Mouse (Mus musculus): Measurements from ENCODE around the gene Tcp11l2. TPM values are rescaled to one million over a fixed set of nuclear protein-coding genes. Genes with fewer than 3 reads are reported as not detected.

Tcp11l2 gene
- polyA plus RNA-seq, 1 experiment from 2014 or later = 36.6 TPM

DNA sequence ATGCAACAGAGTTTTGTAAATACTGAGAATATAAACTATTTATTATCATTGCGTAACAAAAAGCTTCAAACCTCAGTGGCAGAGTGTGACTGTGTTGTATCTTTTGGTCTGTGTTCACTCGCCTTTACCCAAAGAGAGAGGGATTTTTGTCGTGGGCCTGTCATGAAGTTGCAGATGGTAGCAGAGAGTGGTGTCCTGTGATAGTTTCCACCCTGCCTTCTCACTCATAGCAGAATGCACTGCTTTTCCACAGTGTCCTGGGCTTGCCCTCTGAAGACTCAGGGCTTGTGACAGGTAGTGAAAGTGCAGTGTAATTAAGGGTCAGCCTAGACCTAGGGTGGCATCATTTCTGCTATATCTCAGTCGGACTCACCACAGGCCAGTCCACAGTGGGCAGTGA, 78.3 kb downstream of the Tcp11l2 start:
- Histone ChIP-seq H3K4me2 (ENCODE audit: low read length) (no peak overlapping the region), H3K4me1 (replicated peaks; ENCODE audit: control insufficient read depth, insufficient read depth, low read length) (peaks cover 22% of the 10 kb centered on the region), H3K36me3 (ENCODE audit: control insufficient read depth, insufficient read depth) (no peaks in the 10 kb centered on the region), H3K27ac (ENCODE audit: low read length) (no peak overlapping the region), H3K4me3 (replicated peaks; ENCODE audit: low read length) (no peak overlapping the region), H3K9me3 (ENCODE audit: control insufficient read depth, low read length) (no peaks in the 10 kb centered on the region), H3K27me3 (replicated peaks; ENCODE audit: control insufficient read depth, insufficient read depth, low read length) (no peaks in the 10 kb centered on the region), H3K9ac (replicated peaks; ENCODE audit: low read depth, low read length) (no peak overlapping the region)
- WGBS = 94% methylated on average over 4 of the region's 4 CpGs
- no peak for ATAC-seq

- WGBS = 58% methylated on average over 4 of the region's 4 CpGs
- H3K9ac ChIP-seq (replicated peaks; ENCODE audit: low read depth, low read length) = no peak overlapping the region
- no peaks in the 10 kb centered on the region for H3K36me3 ChIP-seq (ENCODE audit: control insufficient read depth, insufficient read depth)
- no peak overlapping the region for H3K4me3 ChIP-seq (replicated peaks; ENCODE audit: low read length)
- H3K4me1 ChIP-seq (replicated peaks; ENCODE audit: control insufficient read depth, insufficient read depth, low read length) = peaks cover 22% of the 10 kb centered on the region
- 0 out of 2 replicates have a peak, but pooled peaks have one; percentile 21 for ATAC-seq
- no peak overlapping the region for H3K27ac ChIP-seq (ENCODE audit: low read length)
- H3K4me2 ChIP-seq (ENCODE audit: low read length) = no peak overlapping the region
- H3K9me3 ChIP-seq (ENCODE audit: control insufficient read depth, low read length) = no peaks in the 10 kb centered on the region
- H3K27me3 ChIP-seq (replicated peaks; ENCODE audit: control insufficient read depth, insufficient read depth, low read length) = no peaks in the 10 kb centered on the region
Measured at GRCm38 (mm10) chr10:84656618-84657017, 80.2 kb downstream of the Tcp11l2 start.

- WGBS = 6% methylated on average over 6 of the region's 6 CpGs
- no peak overlapping the region for H3K4me3 ChIP-seq (replicated peaks; ENCODE audit: low read length)
- H3K9ac ChIP-seq (replicated peaks; ENCODE audit: low read depth, low read length) = no peak overlapping the region
- peaks cover 22% of the 10 kb centered on the region for H3K4me1 ChIP-seq (replicated peaks; ENCODE audit: control insufficient read depth, insufficient read depth, low read length)
- no peak overlapping the region for H3K4me2 ChIP-seq (ENCODE audit: low read length)
- no peaks in the 10 kb centered on the region for H3K36me3 ChIP-seq (ENCODE audit: control insufficient read depth, insufficient read depth)
- H3K9me3 ChIP-seq (ENCODE audit: control insufficient read depth, low read length) = no peaks in the 10 kb centered on the region
- ATAC-seq = peak; percentile 74
- peak overlapping the region; percentile 38 for H3K27ac ChIP-seq (ENCODE audit: low read length)
- no peaks in the 10 kb centered on the region for H3K27me3 ChIP-seq (replicated peaks; ENCODE audit: control insufficient read depth, insufficient read depth, low read length)
Measured at GRCm38 (mm10) chr10:84657437-84658087, 81.1 kb downstream of the Tcp11l2 start.

DNA sequence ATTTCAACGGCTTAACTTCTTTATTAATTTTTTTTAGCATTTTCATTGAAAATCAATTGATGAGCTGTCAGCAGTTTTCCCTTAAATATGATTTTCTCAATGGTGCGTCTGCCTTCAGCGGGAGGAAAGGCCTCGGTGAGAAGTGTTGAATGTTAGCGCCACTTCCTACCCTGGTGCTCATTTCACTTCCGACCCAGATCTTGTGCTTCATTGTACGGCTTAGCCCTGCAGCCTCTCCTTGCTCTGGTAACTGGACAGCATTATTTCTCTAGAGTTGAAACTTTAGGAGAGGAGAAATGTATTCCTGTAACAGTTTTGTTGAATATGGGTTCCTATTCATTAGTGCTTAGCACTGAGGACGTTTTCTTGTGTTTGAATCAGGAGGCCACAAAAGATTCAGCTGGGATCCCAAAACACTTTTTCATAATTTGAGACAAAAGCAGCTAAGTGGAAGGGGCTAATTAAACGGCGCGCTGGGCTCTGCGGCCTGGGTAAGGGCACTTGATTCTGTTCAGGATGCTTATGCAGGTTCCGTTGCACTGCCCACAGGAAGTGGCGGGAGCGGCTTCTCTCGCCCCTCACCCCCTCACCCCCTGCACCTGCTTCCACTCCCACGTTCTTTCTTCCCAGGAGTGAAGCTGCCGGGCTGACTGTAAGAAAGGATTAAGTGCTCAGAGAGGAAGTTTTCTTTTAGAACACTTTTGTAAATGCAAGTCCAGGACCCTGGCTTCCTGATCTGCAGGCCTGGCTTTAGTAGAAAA, 81.8 kb downstream of the Tcp11l2 start:
- H3K36me3 ChIP-seq (ENCODE audit: control insufficient read depth, insufficient read depth) = no peaks in the 10 kb centered on the region
- H3K4me2 ChIP-seq (ENCODE audit: low read length) = 0 out of 2 replicates have a peak overlapping the region, but pooled peaks have one; percentile 2
- H3K9me3 ChIP-seq (ENCODE audit: control insufficient read depth, low read length) = no peaks in the 10 kb centered on the region
- peaks cover 22% of the 10 kb centered on the region for H3K4me1 ChIP-seq (replicated peaks; ENCODE audit: control insufficient read depth, insufficient read depth, low read length)
- 7% methylated on average over 18 of the region's 18 CpGs for WGBS
- ATAC-seq = peak; percentile 68; the same call in 1 of the 2 replicates
- H3K9ac ChIP-seq (replicated peaks; ENCODE audit: low read depth, low read length) = peak overlapping the region; percentile 3; the same call in 1 of the 2 replicates
- H3K27ac ChIP-seq (ENCODE audit: low read length) = peak overlapping the region; percentile 68
- H3K4me3 ChIP-seq (replicated peaks; ENCODE audit: low read length) = no peak overlapping the region
- H3K27me3 ChIP-seq (replicated peaks; ENCODE audit: control insufficient read depth, insufficient read depth, low read length) = no peaks in the 10 kb centered on the region

DNA sequence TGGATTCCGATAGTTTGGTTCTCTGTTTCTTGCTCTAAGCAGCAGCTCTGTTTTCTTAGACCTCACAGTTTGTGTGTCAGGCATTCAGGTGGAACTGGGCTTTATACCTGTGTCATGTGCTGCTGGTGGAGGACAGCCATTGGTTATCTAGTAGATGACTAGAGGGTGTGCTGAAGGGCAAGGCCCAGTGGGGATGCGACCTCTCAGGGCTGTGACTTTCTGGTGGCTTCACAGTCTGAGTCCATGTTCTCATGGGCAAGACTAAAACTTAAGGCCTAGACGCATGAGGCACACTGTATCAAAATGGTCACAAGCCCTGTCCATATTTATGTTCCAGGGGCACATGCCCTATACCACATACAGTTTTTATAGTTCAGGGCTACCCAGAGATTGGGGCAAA, 82.9 kb downstream of the Tcp11l2 start:
- Histone ChIP-seq H3K4me2 (ENCODE audit: low read length) (no peak overlapping the region), H3K9me3 (ENCODE audit: control insufficient read depth, low read length) (no peaks in the 10 kb centered on the region), H3K4me3 (replicated peaks; ENCODE audit: low read length) (no peak overlapping the region), H3K27me3 (replicated peaks; ENCODE audit: control insufficient read depth, insufficient read depth, low read length) (no peaks in the 10 kb centered on the region), H3K9ac (replicated peaks; ENCODE audit: low read depth, low read length) (no peak overlapping the region), H3K4me1 (replicated peaks; ENCODE audit: control insufficient read depth, insufficient read depth, low read length) (peaks cover 22% of the 10 kb centered on the region), H3K36me3 (ENCODE audit: control insufficient read depth, insufficient read depth) (no peaks in the 10 kb centered on the region), H3K27ac (ENCODE audit: low read length) (no peak overlapping the region)
- WGBS = 83% methylated on average over 3 of the region's 3 CpGs
- ATAC-seq = no peak

GRCm38 (mm10) chr10:84662138-84662537, 85.7 kb downstream of the Tcp11l2 start:
- Histone ChIP-seq H3K4me3 (replicated peaks; ENCODE audit: low read length) (no peak overlapping the region), H3K9ac (replicated peaks; ENCODE audit: low read depth, low read length) (no peak overlapping the region), H3K36me3 (ENCODE audit: control insufficient read depth, insufficient read depth) (no peaks in the 10 kb centered on the region), H3K27me3 (replicated peaks; ENCODE audit: control insufficient read depth, insufficient read depth, low read length) (no peaks in the 10 kb centered on the region), H3K9me3 (ENCODE audit: control insufficient read depth, low read length) (no peaks in the 10 kb centered on the region), H3K4me1 (replicated peaks; ENCODE audit: control insufficient read depth, insufficient read depth, low read length) (peaks cover 16% of the 10 kb centered on the region), H3K27ac (ENCODE audit: low read length) (no peak overlapping the region), H3K4me2 (ENCODE audit: low read length) (no peak overlapping the region)
- WGBS = 99% methylated on average over 6 of the region's 6 CpGs
- ATAC-seq = no peak

Other genes starting within 250 kb of the Tcp11l2 start
- gene Nuak1, start 136.0 kb upstream of the Tcp11l2 start, polyA plus RNA-seq (2015; fragmentation: Nextera tagmentation; extraction: Ambion mirVana) = 12.5 and 15.7 TPM in 2 replicates
- 37.5 and 38.0 TPM in 2 replicates for gene Ckap4, start 42.6 kb upstream of the Tcp11l2 start, polyA plus RNA-seq (2015; fragmentation: Nextera tagmentation; extraction: Ambion mirVana)
- 15.7 and 16.7 TPM in 2 replicates for gene Polr3b, start 45.7 kb downstream of the Tcp11l2 start, polyA plus RNA-seq (2015; fragmentation: Nextera tagmentation; extraction: Ambion mirVana)
- 6.9 and 7.2 TPM in 2 replicates for gene Rfx4, start 179.4 kb downstream of the Tcp11l2 start, polyA plus RNA-seq (2015; fragmentation: Nextera tagmentation; extraction: Ambion mirVana)

All from forebrain, embryonic 16.5 days (tissue).